19 mouse cellular contexts compared by ENCODE assay signal in genomic region chr12:112107685-112108084, GRCm38 (mm10). TPM values are rescaled to one million over a fixed set of nuclear protein-coding genes. Genes with fewer than 3 reads are reported as not detected.
"Had no signal": no experiment of that assay in that cellular context is flagged by ENCODE, and none has a peak within 500 bp of the region (broad histone marks: within the 10 kb centered on the region; RNA-seq: fewer than 3 reads in every experiment).

No protein-coding gene starts in this region.

- H3K4me1 ChIP-seq: neural tube, embryonic 15.5 days had no signal

- ATAC-seq: midbrain, embryonic 15.5 days had no signal

- H3K36me3 ChIP-seq: limb, embryonic 12.5 days; limb, embryonic 15.5 days; lung, embryonic 15.5 days; midbrain, embryonic 12.5 days; midbrain, embryonic 15.5 days; neural tube, embryonic 12.5 days; neural tube, embryonic 15.5 days; stomach, embryonic 15.5 days had no signal

- H3K27ac ChIP-seq: kidney, postnatal 0 days; limb, embryonic 12.5 days; limb, embryonic 15.5 days; liver, embryonic 14.5 days; lung, embryonic 15.5 days; macrophage; midbrain, embryonic 12.5 days; midbrain, embryonic 15.5 days; neural tube, embryonic 12.5 days; neural tube, embryonic 15.5 days; stomach, embryonic 15.5 days had no signal

- H3K4me3 ChIP-seq: midbrain, embryonic 12.5 days; midbrain, embryonic 15.5 days; neural tube, embryonic 12.5 days; neural tube, embryonic 15.5 days had no signal

- H3K4me2 ChIP-seq: midbrain, embryonic 12.5 days; midbrain, embryonic 15.5 days had no signal

- H3K9ac ChIP-seq: limb, embryonic 12.5 days; limb, embryonic 15.5 days; liver, embryonic 14.5 days; lung, embryonic 15.5 days; midbrain, embryonic 12.5 days; midbrain, embryonic 15.5 days; neural tube, embryonic 12.5 days; neural tube, embryonic 15.5 days; stomach, embryonic 15.5 days had no signal

- DNase-seq: kidney, adult 18-20 months; kidney, postnatal 36 days; left cerebral cortex, postnatal 4 days; lung, adult 18-20 months; retina, postnatal 1 day; right cerebral cortex, postnatal 25 days; spleen, adult 18-20 months; thymus, postnatal 36 days had no signal

- H3K27me3 ChIP-seq: lung, embryonic 15.5 days; midbrain, embryonic 15.5 days; stomach, embryonic 15.5 days had no signal

- H3K9me3 ChIP-seq: limb, embryonic 12.5 days; limb, embryonic 15.5 days; lung, embryonic 15.5 days; midbrain, embryonic 12.5 days; midbrain, embryonic 15.5 days; neural tube, embryonic 12.5 days; neural tube, embryonic 15.5 days; stomach, embryonic 15.5 days had no signal

RNA-seq across cellular contexts. Expression of gene Aspg, which starts 1.2 kb away (rescaled TPM):
- polyA plus RNA-seq: macrophage had no signal

RNA-seq across cellular contexts. Expression of gene Kif26a, which starts 38.3 kb away (rescaled TPM):
- polyA plus RNA-seq: macrophage had no signal
